Mouse (Mus musculus) lung, adult 18-20 months (tissue): ENCODE measurements around the gene Exosc5.

Experiments used
- DNase-seq, 2 experiments: peaks; one replicate each; pipeline ENCODE4 v3.0.0; 2022; ENCODE audit warnings: mixed read lengths in 2 of 2

Gene Exosc5

GRCm38 (mm10) chr7:25680514-25681258, 21.7 kb downstream of the Exosc5 start, which contains the start of gene B9d2:
Gene B9d2, plus strand, starts transcription at chr7:25680780.
- peak; percentile 95 to 96 for DNase-seq

DNA sequence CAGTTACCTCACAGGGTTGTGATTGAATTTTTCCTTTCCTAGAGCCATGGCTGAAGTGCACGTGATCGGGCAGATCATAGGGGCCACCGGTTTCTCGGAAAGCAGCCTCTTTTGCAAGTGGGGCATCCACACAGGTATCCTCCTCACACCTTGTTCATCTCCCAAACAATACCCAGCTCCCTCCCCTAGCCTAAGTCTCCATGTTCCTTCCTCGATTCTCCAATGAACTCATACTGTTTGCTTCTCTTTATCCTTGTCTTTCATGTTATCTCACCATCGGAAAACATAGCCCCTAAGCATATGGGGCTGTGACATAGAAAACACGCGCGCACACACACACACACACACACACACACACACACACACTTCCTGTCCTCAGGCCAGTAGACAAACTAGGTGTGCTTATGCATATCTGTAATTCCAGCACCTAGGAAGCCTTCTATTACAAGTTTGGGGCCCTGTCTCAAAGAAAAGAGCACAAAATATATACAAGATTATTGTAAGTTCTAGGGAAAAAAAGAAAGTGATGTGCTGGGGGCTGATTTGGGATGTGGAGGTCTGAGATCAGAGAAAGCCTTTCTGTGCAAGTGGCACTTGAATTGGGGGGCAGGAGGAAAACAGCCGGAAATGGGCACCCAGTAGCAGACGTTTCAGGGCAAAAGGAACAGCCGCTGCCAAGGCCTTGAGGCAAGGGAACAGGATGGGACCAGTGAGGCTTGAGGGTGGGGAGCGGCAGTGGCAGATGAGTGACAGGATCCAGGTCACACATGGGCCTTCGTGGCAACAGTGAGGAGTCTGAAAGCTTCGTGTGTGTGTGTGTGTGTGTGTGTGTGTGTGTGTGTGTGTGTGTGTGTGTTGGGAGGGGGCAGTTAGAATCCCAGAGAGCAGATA, 22.6 kb downstream of the Exosc5 start:
- no peak for DNase-seq

- peak; percentile 43 to 51 for DNase-seq
Observed at GRCm38 (mm10) chr7:25683474-25684180, 24.7 kb downstream of the Exosc5 start.

DNA sequence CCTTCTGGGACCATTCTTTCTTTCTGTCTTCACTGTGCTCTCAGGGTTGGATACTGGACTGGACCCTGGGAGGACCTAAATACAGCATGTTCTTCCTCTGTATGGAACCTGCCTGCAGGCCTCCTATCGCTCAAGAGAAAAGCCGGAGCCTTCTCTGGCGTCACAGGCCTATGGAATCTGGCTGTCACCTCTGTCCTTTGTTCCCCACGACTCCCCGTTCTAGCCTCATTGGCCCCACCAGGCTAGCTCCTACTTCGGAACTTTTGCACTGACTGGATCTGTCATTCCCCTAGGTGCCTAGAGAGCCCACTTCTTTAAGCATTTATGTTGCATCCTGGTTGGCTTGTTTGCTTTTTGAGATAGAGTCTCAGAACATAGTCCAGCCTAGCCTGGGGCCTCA, 25.7 kb downstream of the Exosc5 start:
- DNase-seq = no peak

DNA sequence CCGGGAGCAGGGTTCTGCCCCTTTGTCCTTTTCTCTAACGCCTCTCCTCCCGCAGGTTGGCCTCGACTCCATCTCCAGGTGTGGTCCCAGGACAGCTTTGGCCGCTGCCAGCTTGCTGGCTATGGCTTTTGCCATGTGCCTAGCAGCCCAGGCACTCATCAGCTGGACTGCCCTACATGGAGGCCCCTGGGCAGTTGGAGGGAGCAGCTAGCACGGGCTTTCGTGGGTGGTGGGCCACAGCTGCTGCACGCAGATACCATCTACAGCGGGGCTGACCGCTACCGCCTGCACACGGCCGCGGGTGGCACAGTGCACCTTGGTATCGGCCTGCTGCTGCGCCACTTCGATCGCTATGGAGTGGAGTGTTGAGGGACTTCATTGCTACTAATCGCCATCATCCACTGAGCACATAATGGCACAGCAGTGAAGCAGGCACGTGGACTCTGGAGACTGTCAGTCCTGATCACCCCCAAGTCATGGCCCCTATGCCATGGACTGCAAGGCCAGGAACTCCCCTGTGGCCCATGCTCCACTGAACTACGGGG, 27.0 kb downstream of the Exosc5 start:
- no peak for DNase-seq

GRCm38 (mm10) chr7:25686680-25687531, 27.9 kb downstream of the Exosc5 start, which contains the start of gene Tgfb1:
Gene Tgfb1, plus strand, starts transcription at chr7:25687002.
- peak; percentile 80 to 85 for DNase-seq

DNA sequence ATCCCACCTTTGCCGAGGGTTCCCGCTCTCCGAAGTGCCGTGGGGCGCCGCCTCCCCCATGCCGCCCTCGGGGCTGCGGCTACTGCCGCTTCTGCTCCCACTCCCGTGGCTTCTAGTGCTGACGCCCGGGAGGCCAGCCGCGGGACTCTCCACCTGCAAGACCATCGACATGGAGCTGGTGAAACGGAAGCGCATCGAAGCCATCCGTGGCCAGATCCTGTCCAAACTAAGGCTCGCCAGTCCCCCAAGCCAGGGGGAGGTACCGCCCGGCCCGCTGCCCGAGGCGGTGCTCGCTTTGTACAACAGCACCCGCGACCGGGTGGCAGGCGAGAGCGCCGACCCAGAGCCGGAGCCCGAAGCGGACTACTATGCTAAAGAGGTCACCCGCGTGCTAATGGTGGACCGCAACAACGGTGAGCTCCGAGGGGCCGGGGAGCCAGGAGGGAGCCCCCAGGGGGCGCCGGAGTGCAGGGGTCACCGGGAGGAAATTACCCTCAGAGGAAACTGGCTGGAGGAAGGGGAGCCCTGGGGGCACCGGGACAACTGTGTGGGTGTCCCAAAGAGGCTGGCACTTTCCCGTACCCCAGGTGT, 28.9 kb downstream of the Exosc5 start:
- DNase-seq = peak; percentile 71 to 72

GRCm38 (mm10) chr7:25688810-25689586, 30.0 kb downstream of the Exosc5 start:
- DNase-seq = peak; percentile 89 to 93

DNA sequence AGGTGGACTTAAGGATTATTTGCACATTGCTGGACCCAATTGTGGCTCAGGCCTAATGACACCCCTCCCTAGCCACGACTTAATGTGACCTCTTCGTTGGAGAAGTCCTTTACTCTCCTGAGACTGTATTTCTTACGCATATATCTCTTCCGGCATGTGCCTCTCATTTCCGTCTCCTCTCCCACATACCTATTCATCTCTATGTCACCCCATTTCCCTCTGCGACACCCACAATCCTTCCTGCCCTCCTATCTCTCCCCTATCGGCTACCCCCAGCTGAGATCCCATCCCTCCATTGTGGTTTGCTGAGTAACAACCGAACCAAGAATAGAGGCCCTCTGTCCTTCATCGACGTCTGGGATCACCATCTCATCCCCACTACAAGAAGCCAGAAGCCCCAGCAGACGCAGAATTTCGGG, 30.6 kb downstream of the Exosc5 start:
- no peak for DNase-seq

DNA sequence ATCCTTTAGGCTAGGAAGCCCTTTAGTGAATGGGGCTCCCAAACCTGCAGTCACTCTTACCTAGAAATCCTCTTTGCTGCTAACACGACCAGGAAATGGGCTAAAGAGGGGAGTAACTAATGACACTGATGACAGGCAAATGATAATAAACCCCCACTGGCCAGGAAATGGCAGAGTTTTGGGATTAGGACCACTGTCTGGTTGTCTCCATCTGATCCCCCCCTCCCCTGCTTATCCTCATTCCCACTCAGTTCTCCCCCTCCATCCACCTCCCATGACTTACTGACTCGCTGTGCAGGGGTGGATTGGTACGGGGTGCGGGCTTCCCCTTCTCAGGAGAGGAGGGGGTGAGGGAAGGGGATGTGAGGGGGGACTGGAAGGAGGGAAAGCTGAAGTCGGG, 31.1 kb downstream of the Exosc5 start:
- DNase-seq = no peak

DNA sequence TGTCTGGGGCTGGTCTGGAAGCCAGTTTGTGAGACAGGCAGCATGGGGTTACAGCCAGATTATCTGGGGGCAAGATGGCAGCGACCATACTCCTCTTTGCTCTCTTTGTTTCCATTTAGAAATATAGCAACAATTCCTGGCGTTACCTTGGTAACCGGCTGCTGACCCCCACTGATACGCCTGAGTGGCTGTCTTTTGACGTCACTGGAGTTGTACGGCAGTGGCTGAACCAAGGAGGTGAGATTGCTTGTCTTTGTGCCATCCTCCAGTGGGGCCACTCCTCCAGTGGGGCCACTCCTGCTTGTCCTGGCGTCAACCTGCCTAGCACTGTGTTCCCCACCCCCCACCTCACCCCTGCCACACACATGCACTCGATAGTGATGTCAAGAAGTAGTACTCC, 35.1 kb downstream of the Exosc5 start:
- no peak for DNase-seq

DNA sequence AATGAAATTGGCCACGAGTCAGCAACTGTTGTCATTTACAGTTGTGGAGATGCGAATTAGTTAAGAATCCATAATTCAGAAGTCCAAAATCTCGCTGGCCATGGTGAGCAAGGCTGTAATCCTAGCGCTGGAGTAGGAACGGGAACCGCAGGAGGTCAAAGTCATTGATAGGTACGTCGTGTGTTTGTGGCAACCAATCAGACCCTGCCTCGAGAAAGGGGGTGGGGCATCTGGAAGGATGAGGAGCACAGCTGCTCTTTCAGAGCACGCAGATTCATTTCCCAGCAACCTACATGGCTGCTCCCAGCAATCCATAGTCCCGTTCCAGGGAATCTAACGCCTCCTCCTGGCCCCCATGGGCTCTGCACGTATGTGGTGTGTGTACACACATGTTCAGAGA, 40.9 kb downstream of the Exosc5 start:
- peak in 1 of 2 experiments; percentile 9 for DNase-seq

- DNase-seq = peak in 1 of 2 experiments; percentile 5
Observed at GRCm38 (mm10) chr7:25700732-25701131, 41.8 kb downstream of the Exosc5 start.

DNA sequence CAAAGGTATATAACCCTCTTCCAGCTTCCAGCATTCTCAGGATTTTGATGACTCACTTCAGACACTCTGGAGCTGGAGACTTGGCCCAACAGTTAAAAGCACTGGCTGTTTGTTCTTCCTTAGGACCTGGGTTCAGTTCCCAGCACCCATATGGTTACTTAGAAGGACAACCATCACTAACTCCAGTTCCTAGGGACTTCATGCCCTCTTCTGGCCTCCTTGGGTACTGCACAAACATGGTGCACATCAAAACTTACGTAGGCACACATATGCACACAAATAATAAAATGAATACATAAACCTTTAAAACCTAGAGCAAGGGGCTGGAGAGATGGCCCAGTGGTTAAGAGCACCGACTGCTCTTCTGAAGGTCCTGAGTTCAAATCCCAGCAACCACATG, 43.4 kb downstream of the Exosc5 start:
- DNase-seq = no peak

GRCm38 (mm10) chr7:25703793-25704494, 45.0 kb downstream of the Exosc5 start:
- DNase-seq = no peak

GRCm38 (mm10) chr7:25704716-25705364, 45.9 kb downstream of the Exosc5 start:
- DNase-seq = no peak

- DNase-seq = peak; percentile 58 to 60
Observed at GRCm38 (mm10) chr7:25705801-25706251, 46.9 kb downstream of the Exosc5 start.

GRCm38 (mm10) chr7:25706578-25707170, 47.7 kb downstream of the Exosc5 start:
- no peak for DNase-seq
